13 mouse cellular contexts compared by ENCODE assay signal in the genomic region with DNA sequence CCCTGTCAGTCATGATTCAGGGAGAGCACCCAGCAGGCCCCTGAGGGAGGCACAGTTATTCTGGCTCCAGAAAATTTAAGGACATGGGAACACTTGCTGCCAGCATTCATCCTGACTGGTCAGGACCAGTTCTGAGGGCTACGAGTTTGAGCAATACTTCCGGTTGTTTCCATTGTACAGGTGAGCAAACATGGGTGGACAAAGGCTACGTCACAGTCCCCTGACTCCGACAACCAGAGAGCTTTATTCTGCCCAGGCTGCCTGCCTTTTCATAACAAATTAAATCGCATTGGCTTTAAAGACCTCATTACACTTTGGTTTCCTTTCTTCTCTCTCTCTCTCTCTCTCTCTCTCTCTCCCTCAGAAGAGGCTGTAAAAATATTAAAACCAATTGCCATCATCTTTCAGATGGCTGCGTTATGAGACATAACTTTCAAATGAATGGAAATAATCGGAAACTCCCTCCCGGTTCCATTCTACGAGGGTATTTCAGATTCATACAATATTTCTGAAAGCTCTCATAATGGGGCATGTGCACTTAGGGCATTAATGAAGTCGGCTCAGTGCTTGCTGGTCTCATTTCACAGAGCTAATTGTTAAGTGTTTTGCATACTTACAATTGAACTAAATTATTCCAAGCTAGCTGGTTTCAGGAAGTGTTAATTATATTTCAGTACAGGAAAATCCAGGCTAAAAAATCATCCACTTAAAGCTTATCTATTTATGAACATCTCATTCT. TPM values are rescaled to one million over a fixed set of nuclear protein-coding genes. Genes with fewer than 3 reads are reported as not detected.
DNase-seq lines count a peak whose midpoint lies in the region; ATAC-seq and TF ChIP-seq lines count a peak whose summit lies in the region.
"Had no signal": no experiment of that assay in that cellular context is flagged by ENCODE, and none has a peak within 500 bp of the region (broad histone marks: within the 10 kb centered on the region; RNA-seq: fewer than 3 reads in every experiment).

No protein-coding gene starts in this region.

- no peak for DNase-seq in hindbrain, embryonic 11.5 days (ENCODE audit: low spot score)
- peak; percentile 11 for DNase-seq in lung, embryonic 14.5 days
- DNase-seq in lung, postnatal 14 days, result no peak
- peak; percentile 89 for DNase-seq in forebrain, embryonic 14.5 days (ENCODE audit: low spot score)
- DNase-seq in cerebellum, postnatal 36 days, result no peak
- no peak for DNase-seq in natural killer cell, adult 2 months (ENCODE audit: low spot score in 2 of 2)
- DNase-seq: cerebellum, adult 18-20 months; gastrocnemius, adult 2 months; heart, postnatal 14 days; thymus, postnatal 14 days had no signal

- no peak overlapping the region for H3K4me2 ChIP-seq in hindbrain, embryonic 12.5 days (replicated peaks)
- no peak overlapping the region for H3K4me2 ChIP-seq in hindbrain, embryonic 11.5 days (replicated peaks; ENCODE audit: low read depth, low read length)
- H3K4me2 ChIP-seq in lung, embryonic 14.5 days, result no peak overlapping the region
- peak overlapping the region; percentile 26 for H3K4me2 ChIP-seq in forebrain, embryonic 14.5 days (ENCODE audit: low read length)
- no peak overlapping the region for H3K4me2 ChIP-seq in midbrain, embryonic 16.5 days (ENCODE audit: low read length)
- H3K4me2 ChIP-seq: limb, embryonic 13.5 days had no signal

- peaks cover 30% of the 10 kb centered on the region for H3K4me1 ChIP-seq in hindbrain, embryonic 12.5 days
- peaks cover 6% of the 10 kb centered on the region for H3K4me1 ChIP-seq in hindbrain, embryonic 11.5 days (replicated peaks; ENCODE audit: control insufficient read depth, insufficient read depth, low read length)
- 0 out of 2 replicates have a peak, but pooled peaks cover 4% of the 10 kb centered on the region for H3K4me1 ChIP-seq in lung, embryonic 14.5 days (ENCODE audit: insufficient read depth)
- peaks cover 21% of the 10 kb centered on the region for H3K4me1 ChIP-seq in forebrain, embryonic 14.5 days (ENCODE audit: control insufficient read depth, insufficient read depth, low read length)
- H3K4me1 ChIP-seq in midbrain, embryonic 16.5 days (ENCODE audit: control insufficient read depth, insufficient read depth, low read length), result peaks cover 22% of the 10 kb centered on the region

- TF ChIP-seq CTCF in lung, embryonic 14.5 days (IDR thresholded peaks at IDR 0.05; ENCODE audit: low read depth), result no peak

- H3K36me3 ChIP-seq in hindbrain, embryonic 12.5 days, result no peaks in the 10 kb centered on the region
- H3K36me3 ChIP-seq in hindbrain, embryonic 11.5 days (ENCODE audit: control insufficient read depth, insufficient read depth, low read length), result no peaks in the 10 kb centered on the region
- H3K36me3 ChIP-seq in lung, embryonic 14.5 days (ENCODE audit: insufficient read depth), result no peaks in the 10 kb centered on the region
- no peaks in the 10 kb centered on the region for H3K36me3 ChIP-seq in forebrain, embryonic 14.5 days (ENCODE audit: control insufficient read depth, insufficient read depth, low read length)
- H3K36me3 ChIP-seq in midbrain, embryonic 16.5 days (ENCODE audit: control insufficient read depth, insufficient read depth, low read length), result no peaks in the 10 kb centered on the region
- H3K36me3 ChIP-seq: limb, embryonic 13.5 days had no signal

- ATAC-seq in hindbrain, embryonic 12.5 days (ENCODE audit: low FRiP score), result no peak
- ATAC-seq in hindbrain, embryonic 11.5 days (ENCODE audit: low FRiP score), result no peak
- ATAC-seq in lung, embryonic 14.5 days (ENCODE audit: insufficient read depth), result no peak
- ATAC-seq in forebrain, embryonic 14.5 days, result peak; percentile 80
- ATAC-seq in midbrain, embryonic 16.5 days, result no peak

- H3K9me3 ChIP-seq in hindbrain, embryonic 12.5 days (replicated peaks), result no peaks in the 10 kb centered on the region
- no peaks in the 10 kb centered on the region for H3K9me3 ChIP-seq in hindbrain, embryonic 11.5 days (ENCODE audit: control insufficient read depth, low read length)
- no peaks in the 10 kb centered on the region for H3K9me3 ChIP-seq in lung, embryonic 14.5 days (ENCODE audit: low read depth, low read length)
- H3K9me3 ChIP-seq in forebrain, embryonic 14.5 days (replicated peaks; ENCODE audit: control insufficient read depth, low read length), result no peaks in the 10 kb centered on the region
- H3K9me3 ChIP-seq in midbrain, embryonic 16.5 days (replicated peaks; ENCODE audit: control insufficient read depth, low read length, poor library complexity, severe bottlenecking), result no peaks in the 10 kb centered on the region
- H3K9me3 ChIP-seq: limb, embryonic 13.5 days had no signal

- H3K27ac ChIP-seq in hindbrain, embryonic 12.5 days, result peak overlapping the region; percentile 31; the same call in 1 of the 2 replicates
- no peak overlapping the region for H3K27ac ChIP-seq in hindbrain, embryonic 11.5 days (ENCODE audit: low read depth, low read length)
- H3K27ac ChIP-seq in lung, embryonic 14.5 days (ENCODE audit: low read depth), result 0 out of 2 replicates have a peak overlapping the region, but pooled peaks have one; percentile 4
- H3K27ac ChIP-seq in forebrain, embryonic 14.5 days (ENCODE audit: low read depth, low read length), result peak overlapping the region; percentile 94
- H3K27ac ChIP-seq in midbrain, embryonic 16.5 days (ENCODE audit: low read length), result peak overlapping the region; percentile 68
- H3K27ac ChIP-seq: gastrocnemius, adult 2 months; limb, embryonic 13.5 days had no signal

- H3K9ac ChIP-seq in hindbrain, embryonic 12.5 days, result no peak overlapping the region
- no peak overlapping the region for H3K9ac ChIP-seq in hindbrain, embryonic 11.5 days (ENCODE audit: low read depth, low read length)
- no peak overlapping the region for H3K9ac ChIP-seq in lung, embryonic 14.5 days
- peak overlapping the region; percentile 0; the same call in 1 of the 2 replicates for H3K9ac ChIP-seq in forebrain, embryonic 14.5 days (ENCODE audit: low read length)
- H3K9ac ChIP-seq in midbrain, embryonic 16.5 days (ENCODE audit: low read depth, low read length), result no peak overlapping the region
- H3K9ac ChIP-seq: limb, embryonic 13.5 days had no signal

- no peak overlapping the region for H3K4me3 ChIP-seq in hindbrain, embryonic 12.5 days
- no peak overlapping the region for H3K4me3 ChIP-seq in hindbrain, embryonic 11.5 days (ENCODE audit: low read depth, low read length)
- no peak overlapping the region for H3K4me3 ChIP-seq in lung, embryonic 14.5 days (ENCODE audit: low read depth, low read length)
- H3K4me3 ChIP-seq in forebrain, embryonic 14.5 days (ENCODE audit: low read depth, low read length), result no peak overlapping the region
- H3K4me3 ChIP-seq in midbrain, embryonic 16.5 days (ENCODE audit: low read depth, low read length), result no peak overlapping the region
- H3K4me3 ChIP-seq: gastrocnemius, adult 2 months; limb, embryonic 13.5 days had no signal

- 63% methylated on average over 10 of the region's 10 CpGs for WGBS in hindbrain, embryonic 12.5 days
- 76% methylated on average over 10 of the region's 10 CpGs for WGBS in hindbrain, embryonic 11.5 days
- 65% methylated on average over 10 of the region's 10 CpGs for WGBS in lung, embryonic 14.5 days
- WGBS in forebrain, embryonic 14.5 days, result 3% methylated on average over 10 of the region's 10 CpGs
- 34% methylated on average over 10 of the region's 10 CpGs for WGBS in midbrain, embryonic 16.5 days

- H3K27me3 ChIP-seq in hindbrain, embryonic 12.5 days, result no peaks in the 10 kb centered on the region
- H3K27me3 ChIP-seq in hindbrain, embryonic 11.5 days (ENCODE audit: control insufficient read depth, insufficient read depth, low read length), result no peaks in the 10 kb centered on the region
- no peaks in the 10 kb centered on the region for H3K27me3 ChIP-seq in lung, embryonic 14.5 days (ENCODE audit: insufficient read depth, low read length)
- no peaks in the 10 kb centered on the region for H3K27me3 ChIP-seq in forebrain, embryonic 14.5 days (replicated peaks; ENCODE audit: control insufficient read depth, insufficient read depth, low read length)
- H3K27me3 ChIP-seq in midbrain, embryonic 16.5 days (ENCODE audit: control insufficient read depth, insufficient read depth, low read depth, low read length), result no peaks in the 10 kb centered on the region
- H3K27me3 ChIP-seq: limb, embryonic 13.5 days had no signal

RNA-seq across cellular contexts. Expression of gene Rps24, which starts 38.9 kb away (rescaled TPM):
- 852 and 899 TPM in 2 replicates for polyA plus RNA-seq in hindbrain, embryonic 12.5 days (2016; fragmentation: Nextera tagmentation; extraction: Ambion mirVana)
- polyA plus RNA-seq in hindbrain, embryonic 11.5 days (2014; fragmentation: Nextera tagmentation; extraction: Ambion mirVana), result 1,026 and 1,035 TPM in 2 replicates
- polyA plus RNA-seq in lung, embryonic 14.5 days (2014; fragmentation: Nextera tagmentation; extraction: Ambion mirVana), result 1,236 and 1,354 TPM in 2 replicates
- 726 and 919 TPM in 2 replicates for polyA plus RNA-seq in forebrain, embryonic 14.5 days (2014; fragmentation: Nextera tagmentation; extraction: Ambion mirVana)
- 498 and 513 TPM in 2 replicates for polyA plus RNA-seq in midbrain, embryonic 16.5 days (2015; fragmentation: Nextera tagmentation; extraction: Ambion mirVana)

RNA-seq across cellular contexts. Expression of gene Polr3a, which starts 39.0 kb away (rescaled TPM):
- polyA plus RNA-seq in hindbrain, embryonic 12.5 days (2016; fragmentation: Nextera tagmentation; extraction: Ambion mirVana), result 20.3 and 22.2 TPM in 2 replicates
- 19.9 and 22.4 TPM in 2 replicates for polyA plus RNA-seq in hindbrain, embryonic 11.5 days (2014; fragmentation: Nextera tagmentation; extraction: Ambion mirVana)
- 17.3 and 19.5 TPM in 2 replicates for polyA plus RNA-seq in lung, embryonic 14.5 days (2014; fragmentation: Nextera tagmentation; extraction: Ambion mirVana)
- 14.7 and 15.5 TPM in 2 replicates for polyA plus RNA-seq in forebrain, embryonic 14.5 days (2014; fragmentation: Nextera tagmentation; extraction: Ambion mirVana)
- polyA plus RNA-seq in midbrain, embryonic 16.5 days (2015; fragmentation: Nextera tagmentation; extraction: Ambion mirVana), result 17.9 and 18.9 TPM in 2 replicates

Comparison
In these comparisons a context has a peak if more than half of its experiments do, and no peak if none do; other contexts are left out.
1. DNase-seq: peak in lung, embryonic 14.5 days (single experiment) and forebrain, embryonic 14.5 days (single experiment); none in hindbrain, embryonic 11.5 days (single experiment), lung, postnatal 14 days (single experiment), cerebellum, postnatal 36 days (0 of 2) and natural killer cell, adult 2 months (0 of 2).